Mouse (Mus musculus): ENCODE measurements around the gene Rin2.

Gene Rin2

GRCm38 (mm10) chr2:145675142-145675755 is at the start of gene Rin2:
Rin2 (plus strand) TSS chr2:145675215.
- peak; percentile 64 to 76 for DNase-seq

- no peak for DNase-seq
These were observed 43.8 kb upstream of the Rin2 start for GRCm38 (mm10) chr2:145631123-145631798.

GRCm38 (mm10) chr2:145631799-145632174 is 43.2 kb upstream of the Rin2 start:
- no peak for DNase-seq

GRCm38 (mm10) chr2:145633811-145634210 is 41.2 kb upstream of the Rin2 start:
- no peak for DNase-seq

GRCm38 (mm10) chr2:145640255-145640984 is 34.6 kb upstream of the Rin2 start:
- no peak for DNase-seq

GRCm38 (mm10) chr2:145655373-145655960 is 19.5 kb upstream of the Rin2 start:
- DNase-seq = no peak

GRCm38 (mm10) chr2:145656121-145656520 is 18.9 kb upstream of the Rin2 start:
- DNase-seq = no peak

GRCm38 (mm10) chr2:145656716-145657115 is 18.3 kb upstream of the Rin2 start:
- DNase-seq = no peak

- DNase-seq = no peak
These were observed 13.8 kb upstream of the Rin2 start for GRCm38 (mm10) chr2:145661242-145661641.

- DNase-seq = no peak
These were observed 11.1 kb upstream of the Rin2 start for GRCm38 (mm10) chr2:145663899-145664298.

- no peak for DNase-seq
These were observed 10.7 kb upstream of the Rin2 start for GRCm38 (mm10) chr2:145664311-145664710.

- DNase-seq = no peak
These were observed 6.9 kb upstream of the Rin2 start for GRCm38 (mm10) chr2:145668135-145668534.

GRCm38 (mm10) chr2:145670131-145670530 is 4.9 kb upstream of the Rin2 start:
- no peak for DNase-seq

GRCm38 (mm10) chr2:145674496-145675141 is 396 bp upstream of the Rin2 start:
- peak; percentile 10 to 19 for DNase-seq

- peak; percentile 68 to 72 for DNase-seq
These were observed 935 bp downstream of the Rin2 start for GRCm38 (mm10) chr2:145675756-145676543.

- DNase-seq = no peak
These were observed 1.5 kb downstream of the Rin2 start for GRCm38 (mm10) chr2:145676544-145676925.

- no peak for DNase-seq
These were observed 1.9 kb downstream of the Rin2 start for GRCm38 (mm10) chr2:145676936-145677335.

GRCm38 (mm10) chr2:145680141-145680540 is 5.1 kb downstream of the Rin2 start:
- no peak for DNase-seq

- no peak for DNase-seq
These were observed 5.7 kb downstream of the Rin2 start for GRCm38 (mm10) chr2:145680762-145681161.

GRCm38 (mm10) chr2:145681626-145682025 is 6.6 kb downstream of the Rin2 start:
- no peak for DNase-seq

GRCm38 (mm10) chr2:145682924-145683323 is 7.9 kb downstream of the Rin2 start:
- DNase-seq = no peak

GRCm38 (mm10) chr2:145683536-145683935 is 8.5 kb downstream of the Rin2 start:
- DNase-seq = peak; percentile 32 to 60

Measured in cerebellum, postnatal 10 days (tissue).